Mouse (Mus musculus) left cerebral cortex, adult 11 months (tissue): ENCODE results near the gene Eri3.

ENCODE experiments used
- DNase-seq: peaks from one replicate; pipeline ENCODE4 v3.0.0; 2022; ENCODE audit warnings: low spot score

The Eri3 gene

DNA sequence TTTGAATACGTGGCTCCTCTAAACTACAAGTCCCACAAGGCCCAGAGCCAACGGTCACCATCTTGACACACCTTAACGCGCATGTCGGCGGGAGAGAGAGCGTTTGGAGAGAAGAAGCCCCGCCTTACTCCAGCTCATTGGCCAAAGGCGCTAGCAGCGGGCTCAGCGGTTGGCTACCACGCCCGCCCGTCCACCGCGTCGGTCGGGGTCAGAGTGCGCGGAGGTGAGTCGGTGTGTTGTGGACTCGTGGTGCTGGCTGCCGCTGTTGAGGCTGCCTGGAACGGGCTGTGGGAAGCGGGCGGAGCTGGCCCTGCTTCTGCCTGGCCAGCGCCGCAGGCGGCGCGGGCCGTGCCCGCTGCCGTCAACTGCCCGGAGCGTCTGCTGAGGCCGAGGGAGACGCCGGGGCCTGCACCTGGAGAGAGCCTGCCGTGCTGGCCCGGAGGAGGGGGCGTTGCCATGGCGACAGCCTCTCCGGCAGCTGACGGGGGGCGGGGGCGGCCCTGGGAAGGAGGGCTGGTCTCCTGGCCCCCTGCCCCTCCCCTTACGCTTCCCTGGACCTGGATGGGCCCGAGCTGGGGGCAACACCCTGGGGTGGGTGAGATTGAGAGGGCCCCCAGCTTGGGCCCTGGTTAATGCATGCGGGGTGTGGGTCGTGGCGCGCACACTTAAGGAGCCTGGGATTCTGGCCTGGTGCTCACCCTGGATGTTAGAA, at the start of gene Eri3:
Eri3 (plus strand) TSS at position 226 of the 712 bp plus-strand sequence.
- peak; percentile 98 for DNase-seq

DNA sequence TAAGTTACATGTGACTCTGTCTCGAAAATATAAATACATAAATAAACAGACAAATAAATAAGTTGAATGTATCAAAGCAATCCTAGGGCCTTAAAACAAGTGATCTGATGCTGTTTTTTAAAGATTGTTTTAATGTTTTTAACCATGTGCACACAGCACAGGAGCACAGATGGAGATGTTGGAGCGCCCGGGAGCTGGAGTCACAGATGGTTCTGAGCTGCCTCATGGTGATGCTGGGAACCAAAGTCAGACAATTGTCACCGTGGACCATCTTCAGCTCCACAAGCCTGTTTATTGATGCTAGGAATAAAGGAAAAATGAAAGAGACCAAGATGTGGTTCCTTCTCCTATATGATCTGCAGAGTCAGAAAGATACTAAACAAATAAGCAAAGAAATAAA, 31.9 kb upstream of the Eri3 start:
- DNase-seq: no peak

DNA sequence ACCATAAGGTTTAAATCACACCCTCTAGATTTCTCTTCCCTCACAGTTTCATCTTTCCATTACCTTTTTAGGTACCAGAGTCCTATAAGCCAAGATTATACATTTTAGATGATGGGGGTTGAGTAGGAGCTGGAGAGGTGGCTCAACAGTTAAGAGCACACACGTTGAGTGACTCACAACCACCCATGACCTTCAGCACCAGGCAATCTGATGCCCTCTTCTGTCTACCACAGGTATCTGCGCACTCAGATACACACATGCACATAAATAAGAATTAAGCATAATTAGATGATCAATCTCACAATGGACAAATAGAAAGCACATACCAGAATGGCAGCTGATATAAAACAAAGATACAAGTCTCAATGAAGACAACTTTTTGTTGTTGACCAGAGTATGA, 28.8 kb upstream of the Eri3 start:
- DNase-seq: no peak

DNA sequence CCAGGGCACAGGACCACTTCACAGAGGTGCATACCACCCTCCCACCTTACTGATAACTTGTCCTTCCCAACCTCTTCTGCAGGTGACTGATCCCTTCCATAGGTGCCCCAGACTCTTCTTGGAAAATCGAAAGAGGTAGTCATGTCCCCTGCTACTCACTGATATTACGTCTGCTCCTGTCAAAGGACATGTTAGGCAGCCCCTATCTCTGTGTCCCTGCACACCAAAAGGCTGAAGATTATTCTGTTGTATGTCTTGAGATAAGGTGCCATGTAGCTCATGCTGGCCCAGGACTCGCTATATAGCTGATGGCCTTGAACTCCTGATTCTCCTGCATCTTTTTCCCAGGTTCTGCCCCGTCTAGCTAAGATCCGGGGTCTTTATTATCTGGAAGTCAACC, 24.2 kb upstream of the Eri3 start:
- DNase-seq: no peak

DNA sequence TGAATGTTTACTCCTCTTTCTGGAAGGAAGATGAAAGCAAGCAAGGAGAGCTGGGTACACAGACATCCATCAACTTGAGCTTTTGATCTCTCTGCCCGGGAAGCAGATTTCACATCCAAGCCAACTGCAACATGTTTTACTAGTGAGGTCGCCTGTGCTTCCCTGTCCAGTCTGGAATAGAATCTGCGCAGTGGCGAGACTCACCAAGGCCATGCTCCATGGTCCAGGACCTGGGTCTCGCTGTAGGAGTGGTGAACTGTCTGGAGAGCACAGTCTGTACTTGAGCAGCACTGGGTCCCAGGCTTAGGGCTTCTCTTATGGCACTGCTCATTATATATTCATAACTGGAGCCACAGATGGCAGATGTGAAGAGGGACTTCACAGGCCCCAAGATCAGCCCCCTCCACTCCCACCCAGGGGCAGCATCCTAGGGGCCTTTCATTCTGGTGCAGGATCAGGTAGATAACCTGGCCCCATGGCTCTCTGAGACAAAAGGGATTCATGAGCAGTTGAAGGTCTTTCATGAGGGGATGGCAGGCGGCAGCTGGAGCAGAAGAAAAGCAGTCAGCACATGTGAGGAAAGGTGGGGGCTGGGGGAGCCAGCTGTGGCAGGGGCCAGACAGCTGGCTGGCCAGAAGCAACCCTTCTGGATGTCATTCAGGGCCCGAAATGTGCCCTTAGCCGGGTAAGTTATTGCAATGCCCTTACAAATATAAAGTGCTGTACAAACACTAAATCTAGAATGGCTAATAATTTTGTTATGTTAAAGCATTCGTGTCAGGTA, 22.9 kb upstream of the Eri3 start:
- no peak for DNase-seq

DNA sequence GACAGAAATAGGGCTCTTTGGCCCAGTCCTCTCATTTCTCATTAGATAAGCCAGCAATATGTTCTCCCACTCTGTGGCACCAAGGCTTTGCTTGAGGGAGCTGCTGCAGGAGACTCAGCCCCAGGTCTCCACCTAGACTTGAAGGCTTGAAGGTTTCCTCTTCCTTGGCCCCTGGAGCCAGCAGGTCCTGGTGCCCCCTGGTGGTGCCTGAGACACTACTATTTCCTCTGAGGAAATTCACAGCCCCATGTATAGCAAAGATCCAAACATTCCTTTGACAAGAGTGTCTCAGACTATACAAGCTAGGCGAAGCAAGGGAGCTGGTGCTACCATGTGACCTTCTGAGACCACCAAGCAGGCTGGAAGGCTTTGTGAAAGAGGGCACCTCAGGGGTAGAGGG, 22.2 kb upstream of the Eri3 start:
- no peak for DNase-seq

DNA sequence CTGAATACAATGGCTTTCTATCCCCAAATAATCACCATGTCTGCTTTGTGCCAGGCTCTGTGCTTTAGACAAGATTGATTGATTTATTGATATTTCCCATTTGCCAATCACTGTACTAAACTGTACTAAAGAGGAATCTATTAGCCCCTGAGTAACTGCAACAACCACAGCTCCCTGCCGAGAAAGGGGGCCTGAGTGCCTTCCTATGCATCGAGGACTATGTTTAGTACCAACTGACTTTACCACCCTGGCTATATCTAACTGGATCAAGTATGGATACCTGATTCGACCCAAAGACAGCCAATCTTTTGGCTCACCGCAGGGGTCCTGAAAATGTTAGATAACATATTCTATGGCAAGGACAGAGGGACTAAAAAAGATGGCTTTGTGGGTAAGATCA, 20.3 kb upstream of the Eri3 start:
- no peak for DNase-seq

DNA sequence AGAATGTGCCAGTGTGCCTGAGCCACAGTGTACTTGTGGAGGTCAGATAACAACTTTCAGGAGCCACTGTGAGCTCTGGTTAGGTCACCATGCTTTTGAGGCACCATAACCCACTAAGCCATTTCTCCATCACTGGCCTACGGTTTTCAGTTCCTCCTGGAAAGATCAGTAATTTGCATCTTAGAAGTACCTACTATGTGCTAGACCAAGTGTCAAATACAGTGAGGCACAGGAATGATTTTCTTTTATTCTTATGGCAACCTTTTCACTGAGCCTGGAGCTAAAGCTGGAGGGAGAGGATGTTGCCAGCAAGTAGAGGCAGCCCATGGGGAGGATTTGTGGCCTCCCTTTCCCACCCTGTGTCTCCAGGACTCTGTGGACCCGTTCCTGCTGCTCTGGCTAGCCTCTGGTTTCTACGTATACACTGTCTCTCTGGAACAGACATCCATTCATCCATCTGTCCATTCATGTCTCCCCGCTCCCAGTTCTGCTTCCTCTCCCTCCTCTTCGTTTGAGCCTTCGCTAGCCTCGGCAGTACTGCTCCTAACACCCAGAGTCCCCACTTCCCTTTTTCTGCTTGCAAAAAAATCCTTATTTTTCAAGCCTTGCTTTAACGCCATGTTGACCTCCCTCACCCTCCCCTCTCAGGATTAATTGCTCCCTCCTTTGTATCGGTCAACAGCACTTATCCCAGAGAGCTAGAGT, 14.5 kb upstream of the Eri3 start:
- no peak for DNase-seq

DNA sequence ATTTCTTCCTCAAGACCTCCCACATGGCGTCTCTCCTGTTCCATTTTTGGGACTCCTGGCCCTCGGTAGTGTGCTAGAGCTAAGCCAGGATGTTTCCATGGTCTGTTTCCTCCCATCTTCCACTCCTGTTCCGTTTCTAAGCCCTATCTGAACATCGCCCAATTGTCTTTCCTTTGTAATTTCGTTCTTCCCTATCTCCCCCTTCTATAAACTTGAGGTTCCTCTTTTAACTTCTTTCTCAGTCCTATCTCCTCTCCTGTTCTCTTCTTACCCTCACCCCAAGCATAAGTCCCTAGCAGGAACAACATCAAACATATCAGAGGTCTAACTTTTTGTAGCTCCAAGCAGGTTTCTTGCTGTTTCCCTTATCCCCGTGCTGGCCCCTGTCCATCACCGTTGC, 13.2 kb upstream of the Eri3 start:
- DNase-seq: no peak

DNA sequence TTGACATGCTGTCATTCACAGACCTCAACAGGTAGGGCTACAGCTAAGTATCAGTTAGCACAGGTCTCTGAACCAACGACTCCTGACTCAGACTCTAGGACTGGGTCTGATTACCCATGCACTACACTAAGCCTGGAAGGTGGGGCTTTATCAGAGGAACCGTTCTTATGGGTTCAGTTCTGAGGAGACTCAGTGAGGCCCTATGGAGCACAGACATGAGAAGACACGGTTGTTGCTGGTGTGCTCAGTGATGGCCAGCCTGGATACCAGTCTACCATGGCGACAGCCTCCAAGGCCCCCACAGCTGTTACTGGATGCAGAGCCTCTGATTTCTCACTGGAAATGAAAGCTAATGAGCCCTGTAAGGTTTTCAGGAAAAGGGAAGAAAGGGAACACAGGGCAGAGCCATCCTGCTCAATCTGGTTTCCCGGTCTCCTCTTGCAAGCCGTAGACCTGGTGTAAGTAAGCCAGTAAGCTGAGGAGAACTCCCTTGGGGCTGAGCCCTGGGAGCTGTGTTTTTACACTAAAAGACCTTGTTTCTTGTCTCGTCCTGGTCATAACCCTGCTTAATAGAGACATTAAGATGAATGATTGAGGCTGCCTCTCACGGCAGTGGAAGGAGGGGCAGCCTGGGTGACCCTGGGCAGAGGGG, 10.7 kb upstream of the Eri3 start:
- DNase-seq: no peak

DNA sequence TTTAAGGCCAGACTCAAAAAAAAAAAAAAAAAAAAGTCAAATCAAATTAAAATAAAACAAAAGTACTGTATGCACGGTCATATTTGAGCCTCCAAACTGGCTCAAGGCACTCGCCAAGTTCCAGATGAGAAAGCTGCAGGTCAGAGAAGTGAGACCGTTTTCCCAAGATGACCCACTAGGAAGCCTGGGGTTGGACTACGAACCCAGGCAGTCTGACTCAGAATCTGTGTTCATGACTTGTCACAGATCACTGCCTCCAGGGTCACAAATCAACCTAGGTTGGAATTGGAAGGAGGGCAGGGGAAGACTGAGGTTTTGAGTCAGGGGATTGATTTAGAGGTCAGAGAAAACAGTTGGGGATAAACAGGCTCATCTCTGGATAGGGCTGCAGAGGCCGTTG, 9.6 kb upstream of the Eri3 start:
- DNase-seq: no peak

DNA sequence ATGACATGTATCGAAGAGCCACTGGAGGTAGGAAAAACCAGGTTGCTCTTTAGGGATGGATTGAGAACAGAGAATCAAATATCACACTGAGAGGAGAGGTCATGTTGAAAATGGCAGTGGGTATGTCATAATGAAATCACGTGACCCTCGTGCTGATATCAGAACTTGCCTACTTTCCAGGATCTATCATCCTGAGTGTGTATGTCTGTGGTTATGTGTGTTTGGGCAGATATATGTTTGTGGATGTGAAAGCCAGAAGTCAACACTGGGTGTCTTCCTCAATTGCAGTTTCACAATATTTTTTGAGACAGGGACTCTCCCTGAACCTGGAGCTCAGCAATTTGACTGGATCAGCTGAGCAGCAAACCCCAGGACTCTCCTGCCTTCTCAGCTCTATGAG, 4.7 kb upstream of the Eri3 start:
- no peak for DNase-seq

DNA sequence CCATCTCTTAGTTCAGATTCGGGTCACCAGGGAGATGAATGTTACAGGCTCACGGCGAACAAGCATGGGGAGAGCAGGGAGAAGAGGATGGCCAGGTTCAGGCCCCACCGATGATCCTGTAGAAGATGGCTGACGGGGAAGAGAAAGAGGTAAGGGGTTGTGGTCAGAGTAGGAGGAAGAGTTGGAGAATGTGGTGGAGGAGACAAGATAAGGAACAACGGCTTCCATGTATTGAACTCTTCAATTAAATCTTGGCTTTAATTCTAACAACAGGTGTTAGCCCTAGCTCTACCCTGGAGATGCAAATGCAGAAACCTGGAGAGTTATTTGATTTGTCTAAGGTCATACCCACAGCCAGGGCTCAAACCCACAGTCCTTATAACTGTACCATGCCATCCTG, 3.5 kb upstream of the Eri3 start:
- no peak for DNase-seq

DNA sequence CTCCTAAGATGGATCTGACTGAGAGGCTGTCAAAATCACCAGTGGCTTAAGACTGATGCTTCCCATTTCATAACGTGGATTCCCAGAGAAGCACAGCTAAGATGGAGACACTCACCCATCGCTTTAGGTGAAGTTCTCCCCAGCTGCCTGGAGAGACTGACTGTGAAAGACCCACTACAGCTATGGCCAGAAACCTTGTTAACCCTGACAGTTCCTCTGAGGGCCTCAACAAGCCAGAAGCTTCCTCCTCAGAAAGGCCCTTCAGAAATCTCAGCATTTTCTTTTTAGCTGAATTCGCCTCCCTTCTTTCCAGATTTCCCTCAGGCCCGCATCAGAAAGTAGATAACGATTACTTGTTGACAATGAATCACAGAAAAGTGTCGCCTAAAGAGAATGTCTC, 589 bp upstream of the Eri3 start:
- DNase-seq: no peak

DNA sequence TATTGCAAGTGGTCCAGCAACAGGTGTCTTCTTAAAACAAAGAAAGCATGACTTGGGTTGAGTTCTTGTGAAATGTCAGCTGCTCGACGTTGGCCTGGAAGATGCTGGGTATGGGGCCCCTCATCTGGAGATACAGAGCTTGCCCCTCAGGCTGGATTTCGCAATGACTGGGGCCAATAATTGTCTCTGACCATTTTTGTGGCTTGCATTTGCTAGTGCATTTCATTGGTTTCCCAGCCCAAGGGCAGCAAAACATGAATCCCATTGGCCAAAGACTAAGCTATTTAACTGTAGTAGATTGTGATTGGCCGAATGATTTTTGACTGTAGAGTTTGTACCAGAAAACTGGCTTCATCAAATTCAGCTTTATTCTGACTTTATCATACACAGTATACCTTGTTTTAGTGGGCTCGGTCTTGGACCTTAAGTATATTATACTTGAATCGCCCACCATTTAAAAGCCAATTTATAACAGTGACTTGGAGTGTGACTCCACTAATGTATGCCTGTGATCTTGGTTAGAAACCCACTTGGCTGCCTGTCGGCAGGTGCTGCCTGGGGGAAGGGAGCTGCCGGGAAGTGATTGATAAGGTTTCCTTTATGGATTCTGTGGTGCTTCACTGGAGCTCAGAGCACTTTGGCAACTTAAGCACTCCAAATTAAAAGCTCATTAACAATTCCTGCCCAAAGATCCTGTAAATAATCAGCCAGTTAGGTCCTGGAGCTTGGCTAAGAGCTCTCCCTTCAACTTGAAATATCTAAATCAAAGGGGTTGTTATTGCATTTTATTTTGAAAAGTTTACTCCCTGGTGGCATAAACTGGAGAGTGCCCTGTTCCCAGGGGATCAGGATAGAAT, 1.2 kb downstream of the Eri3 start:
- no peak for DNase-seq

DNA sequence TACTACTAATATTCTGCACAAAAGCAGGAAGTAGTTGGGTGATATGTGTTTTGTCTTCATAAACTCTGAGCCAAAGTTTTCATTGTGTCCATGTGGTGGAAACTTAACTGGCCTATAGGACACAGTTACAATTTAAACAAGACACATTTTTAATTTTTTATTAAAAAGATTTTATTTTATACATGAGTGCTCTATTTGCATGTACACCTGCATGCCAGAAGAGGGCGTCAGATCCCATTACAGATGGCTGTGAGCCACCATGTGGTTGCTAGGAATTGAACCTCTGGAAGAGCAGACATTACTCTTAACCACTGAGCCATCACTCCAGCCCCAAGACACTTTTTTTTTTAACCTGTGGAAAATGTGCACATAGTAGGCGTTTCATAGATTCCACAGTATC, 5.3 kb downstream of the Eri3 start:
- DNase-seq: no peak

DNA sequence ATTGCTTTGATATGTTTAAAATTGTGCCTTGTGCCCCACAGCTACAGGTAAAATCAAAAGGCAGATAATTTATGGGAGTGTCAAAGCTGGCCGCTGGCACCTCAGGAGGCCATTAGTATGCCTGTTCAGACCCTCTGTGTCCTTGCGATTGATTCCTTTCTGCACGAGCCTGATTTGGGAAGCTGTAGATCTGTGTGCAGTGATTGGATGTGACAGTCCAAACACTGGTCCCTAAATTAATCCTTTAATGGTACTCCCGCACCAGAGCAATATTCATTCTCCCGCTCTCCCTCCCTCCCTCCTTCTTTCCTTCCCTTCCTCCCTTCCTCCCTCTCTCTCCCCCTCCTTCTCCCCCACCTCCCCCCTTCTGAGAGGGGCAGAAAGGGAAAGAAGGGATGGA, 6.2 kb downstream of the Eri3 start:
- no peak for DNase-seq

DNA sequence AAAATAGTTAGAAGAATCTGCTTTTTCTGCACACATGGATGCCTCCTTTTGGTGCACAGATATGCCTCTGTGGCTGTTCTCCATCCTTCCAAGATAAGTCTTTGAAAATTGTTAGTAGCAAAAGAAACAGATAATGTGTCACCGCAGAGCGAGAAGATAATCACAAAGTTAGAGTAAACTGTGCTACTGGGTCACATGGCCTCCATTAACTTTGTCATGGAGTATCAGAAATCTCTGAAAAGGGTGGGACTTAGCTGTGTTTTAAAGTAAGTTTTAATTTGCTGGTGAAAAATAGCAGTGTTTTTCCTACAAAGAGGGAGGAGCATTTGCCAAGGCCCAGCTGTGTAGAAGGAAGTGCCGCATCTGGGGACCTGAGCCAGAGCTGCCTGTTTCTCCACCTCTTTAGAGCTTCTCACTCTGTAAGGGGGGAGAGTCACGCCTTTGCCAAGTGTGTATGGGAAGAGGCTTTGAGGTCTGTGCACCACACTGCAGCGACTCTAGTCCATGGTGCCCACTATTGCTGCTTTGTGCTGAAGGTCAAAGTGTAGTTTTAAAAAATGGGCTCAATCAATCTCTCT, 7.0 kb downstream of the Eri3 start:
- no peak for DNase-seq

DNA sequence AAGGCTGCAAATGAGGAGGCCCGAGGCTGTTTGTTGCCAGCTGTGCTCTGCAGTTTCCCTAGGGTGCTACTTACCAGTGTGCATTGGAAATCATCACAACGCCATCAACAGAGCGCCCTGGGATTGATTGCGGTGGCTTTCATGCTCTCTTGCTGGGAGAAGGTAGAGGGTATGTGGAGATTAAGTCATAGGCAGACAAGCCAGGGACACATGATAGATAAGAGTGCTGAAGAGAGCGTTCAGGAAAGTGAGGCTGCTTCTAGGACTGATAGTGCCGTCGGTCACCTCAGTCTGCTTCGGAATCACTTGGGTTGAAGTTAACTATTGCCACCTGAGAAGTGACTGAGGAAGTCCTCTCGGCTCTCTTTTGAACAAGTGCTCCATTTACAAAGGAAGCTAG, 13.8 kb downstream of the Eri3 start:
- DNase-seq: no peak

DNA sequence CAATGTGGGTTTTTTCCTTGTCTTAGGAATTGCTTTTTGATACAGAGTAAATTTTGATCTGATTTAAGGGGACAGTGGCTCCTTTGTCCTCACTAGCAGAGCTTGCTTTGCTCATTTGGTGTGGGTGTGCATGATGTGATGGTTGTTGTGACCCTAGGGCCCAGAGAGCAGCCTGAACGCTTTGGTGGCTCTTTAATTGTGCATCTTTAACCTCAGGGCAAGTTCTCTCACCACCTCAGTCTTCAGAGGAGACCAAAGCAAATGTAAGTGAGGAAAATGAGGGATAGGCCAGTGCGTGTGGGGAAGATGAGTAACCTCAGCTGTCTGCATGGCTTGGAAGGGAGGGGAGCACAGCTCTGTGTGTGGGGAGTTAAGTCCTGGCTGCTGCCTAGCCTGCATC, 18.7 kb downstream of the Eri3 start:
- DNase-seq: no peak

DNA sequence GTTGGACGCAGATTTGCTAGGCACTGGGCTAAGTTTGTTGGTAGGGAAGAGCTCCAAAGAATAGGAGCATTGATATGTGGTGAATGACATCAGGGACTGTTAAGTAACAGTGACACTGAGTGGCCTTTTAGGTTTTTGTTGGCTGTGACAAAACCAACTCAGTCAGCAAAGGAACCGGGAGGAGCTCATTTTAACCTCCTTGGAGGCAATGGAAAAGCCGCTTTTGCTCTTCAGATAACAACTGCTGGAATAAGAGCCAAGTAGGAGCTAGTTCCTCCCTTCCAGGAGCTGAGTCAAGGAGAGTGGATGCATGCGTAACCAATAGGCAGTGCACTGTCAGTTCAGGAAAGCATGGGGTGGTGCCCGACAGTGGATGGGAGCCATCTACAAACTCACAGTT, 20.8 kb downstream of the Eri3 start:
- no peak for DNase-seq
